Mouse (Mus musculus) G1E (cell line): Measurements from ENCODE around the gene H2-M10.2. TPM values are rescaled to one million over a fixed set of nuclear protein-coding genes. Genes with fewer than 3 reads are reported as not detected.
"Not testable (repeated sequence)": the region's sequence is repeated elsewhere in the genome, so short reads cannot be mapped to it uniquely, and the experiment has no call there.

Experiments
- ATAC-seq: 2 replicates; pipeline ENCODE4 v1.8.0; 2016; ENCODE audit warnings: mild to moderate bottlenecking; ENCODE audit not compliant: insufficient number of reproducible peaks, poor library complexity, low FRiP score, severe bottlenecking; ENCODE audit errors: extremely low read depth
- DNase-seq: peaks from one replicate; pipeline ENCODE4 v3.0.0; 2012; ENCODE audit warnings: low spot score
- H3K27me3 ChIP-seq: 2 replicates; pipeline ENCODE4 v1.6.1; 2012; ENCODE audit warnings: mild to moderate bottlenecking, low read length, inconsistent platforms; ENCODE audit not compliant: insufficient read depth
- H3K36me3 ChIP-seq: replicated peaks from 2 replicates; pipeline ENCODE3; 2012; ENCODE audit warnings: mild to moderate bottlenecking, inconsistent platforms
- H3K4me1 ChIP-seq: 2 replicates; pipeline ENCODE4 v1.6.1; 2012; ENCODE audit warnings: low read depth, low read length, inconsistent platforms, mixed read lengths; ENCODE audit not compliant: insufficient read depth
- H3K4me3 ChIP-seq: 2 replicates; pipeline ENCODE4 v1.5.1; 2012; ENCODE audit warnings: low read depth, mild to moderate bottlenecking, inconsistent platforms, low read length, moderate library complexity, mixed read lengths
- H3K9me3 ChIP-seq: replicated peaks from 2 replicates; pipeline ENCODE4 v1.6.1; 2012; ENCODE audit warnings: inconsistent platforms
- CTCF ChIP-seq: IDR thresholded peaks from 2 replicates; pipeline ENCODE4 v1.5.1; 2012; ENCODE audit warnings: low read depth, low read length, inconsistent platforms, mixed read lengths
- GATA1 ChIP-seq: IDR thresholded peaks from 2 replicates; pipeline ENCODE4 v1.6.1; 2012; ENCODE audit warnings: borderline replicate concordance, low read length, inconsistent platforms, mixed read lengths
- GATA2 ChIP-seq: IDR thresholded peaks from 2 replicates; pipeline ENCODE4 v1.6.1; 2012; ENCODE audit warnings: low read depth, low read length, inconsistent platforms, borderline replicate concordance
- POLR2AphosphoS5 ChIP-seq: IDR thresholded peaks from 2 replicates; pipeline ENCODE4 v1.6.1; 2012; ENCODE audit warnings: low read depth, low read length, inconsistent platforms; ENCODE audit not compliant: insufficient replicate concordance
- TAL1 ChIP-seq: conservative IDR thresholded peaks from 2 replicates; pipeline ENCODE4 v1.6.1; 2012; ENCODE audit warnings: low read depth, low read length, inconsistent platforms, mixed read lengths
- polyA plus RNA-seq: library from polyadenylated mRNA; stranded (reverse); fragments of >175 nt; gene quantifications from 2 replicates; pipeline ENCODE4 v1.2.3, GENCODE M21; 2012
- total RNA-seq, 2 experiments: library from RNA; stranded (forward) in 1 of 2; stranded (reverse) in 1 of 2; fragments of 200-1000 nt in 1 of 2; fragments of >200 nt in 1 of 2; fragmentation: Nextera tagmentation in 1 of 2; gene quantifications; 2 replicates each; pipeline ENCODE4 v1.2.3; 2014 to 2017

Gene H2-M10.2
- total and polyA plus RNA-seq, 3 experiments: not detected

DNA sequence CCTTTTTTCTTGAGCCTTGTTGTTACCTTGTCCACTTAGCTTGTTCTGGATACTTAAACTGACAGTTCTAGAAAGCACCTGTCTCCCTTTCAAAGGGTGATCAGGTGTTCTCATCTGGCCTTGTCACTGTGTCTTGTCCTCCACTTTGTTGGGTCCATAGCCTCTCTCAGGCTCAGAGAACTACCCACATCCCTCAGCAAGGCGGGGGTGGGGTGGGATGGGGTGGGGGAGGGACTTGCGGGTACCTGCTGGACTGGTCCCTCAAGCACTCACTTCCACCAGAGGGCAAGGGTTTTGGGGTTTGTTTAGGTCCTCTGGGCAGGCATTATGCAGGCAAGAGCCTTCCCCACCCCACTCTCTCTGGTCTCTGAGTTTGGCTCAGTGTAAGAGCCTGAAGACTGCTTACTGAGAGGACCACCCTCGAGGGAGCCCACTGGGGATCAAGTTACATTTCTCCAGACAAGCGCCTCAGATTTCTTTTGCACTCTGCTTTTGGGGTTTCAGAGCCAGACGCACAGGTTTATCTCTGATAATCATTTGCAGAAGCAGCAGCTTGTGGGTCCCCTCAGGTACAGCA, 45.6 kb downstream of the H2-M10.2 start:
- ATAC-seq (no peak), DNase-seq (no peak)
- H3K4me1 ChIP-seq: peaks cover 14% of the 10 kb centered on the region
- H3K36me3 ChIP-seq: no peaks in the 10 kb centered on the region
- peak overlapping the region; percentile 4; the same call in 1 of the 2 replicates for H3K4me3 ChIP-seq
- peaks cover 26% of the 10 kb centered on the region for H3K27me3 ChIP-seq
- H3K9me3 ChIP-seq: no peaks in the 10 kb centered on the region
- TF ChIP-seq CTCF (no peak), POLR2AphosphoS5 (no peak), GATA2 (no peak), TAL1 (no peak), GATA1 (no peak)

GRCm38 (mm10) chr17:36237321-36237921, 48.9 kb downstream of the H2-M10.2 start:
- DNase-seq (no peak), ATAC-seq (no peak)
- TF ChIP-seq POLR2AphosphoS5 (no peak), GATA2 (no peak), CTCF (no peak), GATA1 (no peak), TAL1 (no peak)
- H3K27me3 ChIP-seq: peaks cover 23% of the 10 kb centered on the region
- peaks cover 12% of the 10 kb centered on the region for H3K4me1 ChIP-seq
- H3K36me3 ChIP-seq: no peaks in the 10 kb centered on the region
- no peak overlapping the region for H3K4me3 ChIP-seq
- no peaks in the 10 kb centered on the region for H3K9me3 ChIP-seq

GRCm38 (mm10) chr17:36235300-36235699, 51.0 kb downstream of the H2-M10.2 start:
- H3K27me3 ChIP-seq: peaks cover 18% of the 10 kb centered on the region
- not testable (repeated sequence) for H3K4me1 ChIP-seq, H3K9me3 ChIP-seq, H3K4me3 ChIP-seq, DNase-seq, ATAC-seq, H3K36me3 ChIP-seq

Other genes starting within 250 kb of the H2-M10.2 start
- gene H2-T22, start 243.7 kb downstream of the H2-M10.2 start, total RNA-seq (2014; fragmentation: Nextera tagmentation): 6.5 and 12.0 TPM in 2 replicates
- 20.0 and 22.8 TPM in 2 replicates for gene H2-T22, start 243.7 kb downstream of the H2-M10.2 start, total RNA-seq (2017)
- 3.1 and 5.7 TPM in 2 replicates for gene H2-T22, start 243.7 kb downstream of the H2-M10.2 start, polyA plus RNA-seq
- gene Gm6034, start 243.5 kb downstream of the H2-M10.2 start, total RNA-seq (2014; fragmentation: Nextera tagmentation): not detected in 2 replicates
- gene Gm6034, start 243.5 kb downstream of the H2-M10.2 start, total RNA-seq (2017): not detected in 2 replicates
- not detected in 2 replicates for gene Gm6034, start 243.5 kb downstream of the H2-M10.2 start, polyA plus RNA-seq
- gene Gm11127, start 228.1 kb downstream of the H2-M10.2 start, total RNA-seq (2014; fragmentation: Nextera tagmentation): not detected in 2 replicates
- not detected in 2 replicates for gene Gm11127, start 228.1 kb downstream of the H2-M10.2 start, total RNA-seq (2017)
- not detected in 2 replicates for gene Gm11127, start 228.1 kb downstream of the H2-M10.2 start, polyA plus RNA-seq
- not detected in 2 replicates for gene Gm19684, start 164.8 kb downstream of the H2-M10.2 start, total RNA-seq (2014; fragmentation: Nextera tagmentation)
- gene Gm19684, start 164.8 kb downstream of the H2-M10.2 start, total RNA-seq (2017): 0.11 TPM in 1 of 2 replicates, not detected in the other
- gene Gm19684, start 164.8 kb downstream of the H2-M10.2 start, polyA plus RNA-seq: 0.03 TPM in 1 of 2 replicates, not detected in the other
- gene Gm7030, start 157.1 kb downstream of the H2-M10.2 start, total RNA-seq (2014; fragmentation: Nextera tagmentation): not detected in 2 replicates
- gene Gm7030, start 157.1 kb downstream of the H2-M10.2 start, total RNA-seq (2017): 0.16 TPM in 1 of 2 replicates, not detected in the other
- not detected in 2 replicates for gene Gm7030, start 157.1 kb downstream of the H2-M10.2 start, polyA plus RNA-seq
- gene Gm8909, start 118.0 kb downstream of the H2-M10.2 start, total RNA-seq (2014; fragmentation: Nextera tagmentation): not detected in 2 replicates
- not detected in 2 replicates for gene Gm8909, start 118.0 kb downstream of the H2-M10.2 start, total RNA-seq (2017)
- gene Gm8909, start 118.0 kb downstream of the H2-M10.2 start, polyA plus RNA-seq: not detected in 2 replicates
- not detected in 2 replicates for gene H2-T3, start 96.2 kb downstream of the H2-M10.2 start, total RNA-seq (2014; fragmentation: Nextera tagmentation)
- gene H2-T3, start 96.2 kb downstream of the H2-M10.2 start, total RNA-seq (2017): 0.22 TPM in 1 of 2 replicates, not detected in the other
- gene H2-T3, start 96.2 kb downstream of the H2-M10.2 start, polyA plus RNA-seq: not detected in 2 replicates
- gene Rpp21, start 28.4 kb downstream of the H2-M10.2 start, total RNA-seq (2014; fragmentation: Nextera tagmentation): 67.4 and 115 TPM in 2 replicates
- gene Rpp21, start 28.4 kb downstream of the H2-M10.2 start, total RNA-seq (2017): 63.9 and 79.2 TPM in 2 replicates
- gene Rpp21, start 28.4 kb downstream of the H2-M10.2 start, polyA plus RNA-seq: 71.3 and 86.9 TPM in 2 replicates
- gene Trim39, start 14.2 kb downstream of the H2-M10.2 start, total RNA-seq (2014; fragmentation: Nextera tagmentation): 17.5 and 17.7 TPM in 2 replicates
- 14.9 and 17.8 TPM in 2 replicates for gene Trim39, start 14.2 kb downstream of the H2-M10.2 start, total RNA-seq (2017)
- gene Trim39, start 14.2 kb downstream of the H2-M10.2 start, polyA plus RNA-seq: 5.5 and 6.8 TPM in 2 replicates
- gene H2-M10.1, start 39.7 kb upstream of the H2-M10.2 start, total RNA-seq (2014; fragmentation: Nextera tagmentation): not detected in 2 replicates
- not detected in 2 replicates for gene H2-M10.1, start 39.7 kb upstream of the H2-M10.2 start, total RNA-seq (2017)
- gene H2-M10.1, start 39.7 kb upstream of the H2-M10.2 start, polyA plus RNA-seq: not detected in 2 replicates
- gene H2-M10.3, start 81.9 kb upstream of the H2-M10.2 start, total RNA-seq (2014; fragmentation: Nextera tagmentation): not detected in 2 replicates
- gene H2-M10.3, start 81.9 kb upstream of the H2-M10.2 start, total RNA-seq (2017): 0.16 TPM in 1 of 2 replicates, not detected in the other
- gene H2-M10.3, start 81.9 kb upstream of the H2-M10.2 start, polyA plus RNA-seq: not detected in 2 replicates
- not detected in 2 replicates for gene H2-M10.4, start 175.8 kb upstream of the H2-M10.2 start, total RNA-seq (2014; fragmentation: Nextera tagmentation)
- not detected in 2 replicates for gene H2-M10.4, start 175.8 kb upstream of the H2-M10.2 start, total RNA-seq (2017)
- gene H2-M10.4, start 175.8 kb upstream of the H2-M10.2 start, polyA plus RNA-seq: not detected in 2 replicates